Mouse (Mus musculus) liver, embryonic 14.5 days (tissue): ENCODE data around the gene Nrp2. TPM values are rescaled to one million over a fixed set of nuclear protein-coding genes. Genes with fewer than 3 reads are reported as not detected.

ENCODE experiments used
- ATAC-seq: fragments of 200-750 bp; cut with Nextera tagmentation; 2 replicates; pipeline ENCODE4 v1.8.0; 2017; ENCODE audit warnings: moderate number of reproducible peaks, mild to moderate bottlenecking, moderate library complexity; ENCODE audit not compliant: insufficient read depth
- DNase-seq, 3 experiments: peaks; one replicate each; pipeline ENCODE4 v3.0.0-alpha.2; 2012 to 2013; ENCODE audit warnings: low read depth in 3 of 3, low spot score in 3 of 3
- H3K27ac ChIP-seq: fragments of 300-500 bp; sonication (generic); 2 replicates; pipeline ENCODE4 v1.5.1; 2014; ENCODE audit warnings: moderate library complexity, mild to moderate bottlenecking, control low read depth, inconsistent platforms
- H3K27me3 ChIP-seq: fragments of 300-500 bp; sonication (generic); 2 replicates; pipeline ENCODE4 v1.6.1; 2014; ENCODE audit warnings: mild to moderate bottlenecking, low read length, moderate library complexity; ENCODE audit not compliant: control insufficient read depth, insufficient read depth
- H3K36me3 ChIP-seq: fragments of 300-500 bp; sonication (generic); replicated peaks from 2 replicates; pipeline ENCODE4 v1.6.1; 2014; ENCODE audit warnings: low read depth; ENCODE audit not compliant: control insufficient read depth, insufficient read depth
- H3K4me1 ChIP-seq, 2 experiments: fragments of 200-500 bp in 1 of 2; fragments of 300-500 bp in 1 of 2; sonication (generic) in 1 of 2; replicated peaks; 2 replicates each; pipeline ENCODE4 v1.6.1; 2012 to 2014; ENCODE audit warnings: antibody characterized with exemption in 1 of 2, inconsistent platforms in 1 of 2, low read length in 1 of 2; ENCODE audit not compliant: control insufficient read depth in 2 of 2, insufficient read depth in 2 of 2
- H3K4me2 ChIP-seq: fragments of 300-500 bp; sonication (generic); 2 replicates; pipeline ENCODE4 v1.6.1; 2014; ENCODE audit warnings: low read depth, mild to moderate bottlenecking, control low read depth, moderate library complexity
- H3K4me3 ChIP-seq, 2 experiments: fragments of 200-500 bp in 1 of 2; fragments of 300-500 bp in 1 of 2; sonication (generic) in 1 of 2; 2 replicates each; pipeline ENCODE4 v1.5.1; 2012 to 2014; ENCODE audit warnings: low read depth in 2 of 2, low read length in 2 of 2, mild to moderate bottlenecking in 2 of 2, control low read depth in 1 of 2, inconsistent platforms in 1 of 2, moderate library complexity in 1 of 2; ENCODE audit not compliant: insufficient read depth in 1 of 2
- H3K9ac ChIP-seq: fragments of 300-500 bp; sonication (generic); replicated peaks from 2 replicates; pipeline ENCODE4 v1.6.1; 2014; ENCODE audit warnings: mild to moderate bottlenecking, control low read depth, moderate library complexity
- H3K9me3 ChIP-seq: fragments of 300-500 bp; sonication (generic); 2 replicates; pipeline ENCODE4 v1.6.1; 2016; ENCODE audit warnings: low read length, mixed read lengths; ENCODE audit not compliant: control insufficient read depth
- CTCF ChIP-seq: IDR thresholded peaks from 2 replicates; pipeline ENCODE4 v1.5.1; 2016; ENCODE audit warnings: antibody characterized with exemption, low read depth, control low read depth
- EP300 ChIP-seq: IDR thresholded peaks from 2 replicates; pipeline ENCODE4 v1.6.1; 2016; ENCODE audit warnings: antibody characterized with exemption, low read depth
- WGBS: fragments of 180-500 bp; shearing (Covaris S2); extraction: QIAGEN DNeasy Blood & Tissue Kit; methylation state at CpG from one replicate; pipeline ENCODE4 v1.1.7; 2014; ENCODE audit not compliant: insufficient replicate concordance; 5-methylcytosine and 5-hydroxymethylcytosine counted together
- polyA plus RNA-seq, 2 experiments: library from polyadenylated mRNA; depleted of rRNA in 1 of 2; stranded (reverse) in 1 of 2; unstranded in 1 of 2; fragments of >200 nt; fragmentation: Nextera tagmentation in 1 of 2; extraction: Ambion mirVana in 1 of 2; gene quantifications; 2 replicates each; pipeline versions ENCODE4 v1.2.1 to v1.2.3; 2012 to 2014

Nrp2 gene
- polyA plus RNA-seq, 2 experiments = 0.32 to 0.76 TPM

GRCm38 (mm10) chr1:62732036-62732435 lies 29.0 kb downstream of the Nrp2 start:
- no peak for DNase-seq
- no peak for ATAC-seq
- Histone ChIP-seq H3K27me3 (no peaks in the 10 kb centered on the region), H3K9me3 (no peaks in the 10 kb centered on the region), H3K4me2 (no peak overlapping the region), H3K4me1 (no peaks in the 10 kb centered on the region), H3K36me3 (no peaks in the 10 kb centered on the region), H3K27ac (no peak overlapping the region), H3K4me3 (no peak overlapping the region), H3K9ac (no peak overlapping the region)
- WGBS = 64% methylated on average over 6 of the region's 6 CpGs
- TF ChIP-seq CTCF (no peak), EP300 (no peak)

DNA sequence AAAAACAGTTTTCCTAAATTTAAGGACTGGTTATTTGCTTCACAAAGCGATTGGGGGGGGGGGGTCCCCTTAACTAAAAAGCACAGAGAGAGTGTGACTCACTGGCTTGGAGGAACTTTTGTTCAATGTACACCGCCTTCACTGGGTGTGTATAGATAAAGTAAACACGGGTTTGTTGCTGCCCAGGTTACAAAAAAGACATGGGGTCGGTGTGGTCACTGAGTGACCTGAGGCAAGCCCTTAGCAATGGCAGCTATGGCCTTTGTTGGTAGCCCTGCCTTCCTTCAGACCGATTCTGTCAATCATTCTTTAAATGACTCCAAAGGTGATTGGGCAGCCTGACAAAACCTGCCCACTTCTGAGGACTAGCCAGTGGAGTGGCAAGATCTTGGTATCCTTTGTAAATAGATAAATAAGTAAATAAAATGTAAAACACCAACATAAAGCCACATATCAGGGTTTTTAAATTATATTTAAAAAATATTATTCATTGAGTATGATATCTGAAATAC lies 31.4 kb downstream of the Nrp2 start:
- ATAC-seq (no peak), DNase-seq (no peak)
- Histone ChIP-seq H3K4me2 (no peak overlapping the region), H3K4me1 (no peaks in the 10 kb centered on the region), H3K27me3 (no peaks in the 10 kb centered on the region), H3K36me3 (no peaks in the 10 kb centered on the region), H3K9ac (no peak overlapping the region), H3K4me3 (no peak overlapping the region), H3K27ac (no peak overlapping the region), H3K9me3 (no peaks in the 10 kb centered on the region)
- WGBS = 46% methylated on average over 5 of the region's 5 CpGs
- no peak for TF ChIP-seq CTCF
- TF ChIP-seq EP300 = no peak

DNA sequence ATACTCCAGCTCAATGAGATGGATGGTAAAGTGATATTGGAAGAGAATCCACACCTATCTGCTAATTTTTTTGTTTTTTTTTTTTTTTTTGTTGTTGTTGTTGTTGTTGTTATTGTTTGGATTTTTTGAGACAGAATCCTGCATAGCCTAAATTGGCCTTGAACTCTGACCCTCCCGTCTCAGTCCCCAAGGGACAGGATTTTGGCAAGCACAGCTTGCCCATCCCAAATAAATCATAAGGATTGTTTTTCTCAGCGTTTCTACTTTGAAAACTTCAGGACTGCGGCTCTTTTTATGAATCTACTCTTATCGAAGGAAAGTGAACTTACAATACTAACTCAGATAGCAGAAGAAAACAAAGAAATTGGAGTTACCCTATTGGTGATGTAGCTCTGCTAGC lies 31.9 kb downstream of the Nrp2 start:
- ATAC-seq = no peak
- Histone ChIP-seq H3K27me3 (no peaks in the 10 kb centered on the region), H3K9ac (no peak overlapping the region), H3K4me1 (no peaks in the 10 kb centered on the region), H3K4me2 (no peak overlapping the region), H3K4me3 (no peak overlapping the region), H3K27ac (no peak overlapping the region), H3K9me3 (no peaks in the 10 kb centered on the region), H3K36me3 (no peaks in the 10 kb centered on the region)
- TF ChIP-seq CTCF (no peak), EP300 (no peak)
- no peak for DNase-seq
- 58% methylated on average over 4 of the region's 4 CpGs for WGBS

DNA sequence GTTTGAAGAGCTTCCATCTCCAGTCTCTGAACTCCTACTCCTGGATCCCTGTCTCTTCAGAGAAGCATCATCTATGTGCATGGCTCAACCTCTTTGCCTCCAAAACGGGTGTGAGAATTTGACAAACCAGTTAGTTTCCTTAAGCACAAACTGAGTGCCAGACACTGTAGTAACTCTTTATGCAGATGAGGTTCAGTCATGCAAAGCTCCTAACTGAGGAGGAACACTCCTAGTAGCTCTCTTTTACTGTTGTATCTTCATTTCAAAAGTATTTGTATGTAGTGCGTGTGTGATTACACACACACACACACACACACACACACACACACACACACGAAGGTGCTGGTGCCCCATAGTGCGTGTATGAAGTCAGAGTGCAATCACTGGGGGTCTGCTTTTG lies 32.8 kb downstream of the Nrp2 start:
- ATAC-seq = no peak
- no peaks in the 10 kb centered on the region for H3K36me3 ChIP-seq
- no peaks in the 10 kb centered on the region for H3K9me3 ChIP-seq
- no peak for TF ChIP-seq CTCF
- no peak for TF ChIP-seq EP300
- 44% methylated on average over 4 of the region's 4 CpGs for WGBS
- H3K4me3 ChIP-seq = no peak overlapping the region
- H3K4me2 ChIP-seq = no peak overlapping the region
- H3K9ac ChIP-seq = no peak overlapping the region
- no peaks in the 10 kb centered on the region for H3K27me3 ChIP-seq
- no peak for DNase-seq
- no peaks in the 10 kb centered on the region for H3K4me1 ChIP-seq
- no peak overlapping the region for H3K27ac ChIP-seq

DNA sequence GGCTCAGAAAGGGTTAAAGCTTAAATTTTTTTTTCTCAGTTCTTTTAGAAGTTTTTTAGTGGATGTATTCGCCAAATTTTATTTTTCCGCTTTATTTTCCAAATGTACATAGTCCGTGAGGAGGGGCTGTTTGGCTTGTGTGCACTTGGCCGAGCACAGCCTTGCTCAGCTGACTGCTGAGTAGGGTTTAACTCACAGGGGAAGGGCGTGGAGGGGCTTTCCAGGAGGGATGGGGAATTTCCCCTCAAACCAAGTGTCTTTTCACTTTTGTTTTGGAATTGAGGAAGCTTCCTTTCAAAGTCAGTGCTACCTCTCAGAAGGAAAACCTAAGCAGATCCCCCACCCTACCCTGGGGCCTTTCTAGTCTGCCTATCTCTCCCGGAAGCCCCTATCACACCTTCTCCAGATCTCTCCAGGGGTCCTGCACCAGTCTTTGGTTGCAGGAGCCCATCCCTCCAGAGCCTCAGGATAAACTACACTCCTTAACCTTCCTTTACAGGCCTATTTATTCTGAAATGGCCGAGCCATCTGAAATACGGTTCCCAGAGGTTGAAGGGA lies 33.4 kb downstream of the Nrp2 start:
- no peaks in the 10 kb centered on the region for H3K27me3 ChIP-seq
- no peaks in the 10 kb centered on the region for H3K9me3 ChIP-seq
- no peak overlapping the region for H3K9ac ChIP-seq
- no peak overlapping the region for H3K4me2 ChIP-seq
- no peak for ATAC-seq
- H3K4me1 ChIP-seq = no peaks in the 10 kb centered on the region
- no peak overlapping the region for H3K27ac ChIP-seq
- no peaks in the 10 kb centered on the region for H3K36me3 ChIP-seq
- no peak for TF ChIP-seq EP300
- no peak for TF ChIP-seq CTCF
- no peak for DNase-seq
- WGBS = 56% methylated on average over 8 of the region's 8 CpGs
- H3K4me3 ChIP-seq = no peak overlapping the region
